21 mouse cellular contexts compared by ENCODE assay signal in genomic region chr4:145322211-145322610, GRCm38 (mm10). TPM values are rescaled to one million over a fixed set of nuclear protein-coding genes. Genes with fewer than 3 reads are reported as not detected.
A peak's percentile ranks its signal among the peaks of the same experiment; 100 is the strongest.
DNase-seq lines count a peak whose midpoint lies in the region; ATAC-seq lines count a peak whose summit lies in the region.
"Had no signal": no experiment of that assay in that cellular context is flagged by ENCODE, and none has a peak within 500 bp of the region (broad histone marks: within the 10 kb centered on the region; RNA-seq: fewer than 3 reads in every experiment).

No protein-coding gene starts in this region.

- DNase-seq in adrenal gland, adult (ENCODE audit: inconsistent age in 2 of 2, low spot score in 1 of 2) = peak; percentile 35 to 73
- no peak for DNase-seq in adrenal gland, postnatal 4 days (ENCODE audit: low spot score in 2 of 2)
- DNase-seq in heart, adult 11 months = peak; percentile 70
- no peak for DNase-seq in heart, postnatal 25 days (ENCODE audit: low spot score)
- peak; percentile 37 for DNase-seq in 3T3-L1 (ENCODE audit: low read depth, low spot score)
- no peak for DNase-seq in spleen, postnatal 36 days (ENCODE audit: low spot score in 2 of 2)
- DNase-seq in kidney, postnatal 36 days = no peak
- DNase-seq: adrenal gland, postnatal 10 days; adrenal gland, postnatal 25 days; B cell, adult 2 months; cerebellum, adult 11-12 months; cerebellum, adult 2 months; cerebellum, adult 9-10 months; cerebellum, postnatal 10 days; cerebellum, postnatal 25 days had no signal

- intact Hi-C loops in heart, postnatal 25 days (cut with DNase I) = no loop called here

- peak; percentile 43 to 73; a peak in 3 of 4 replicates for ATAC-seq in hematopoietic stem cell, adult 5-6 weeks (replicated peaks in 1 of 2; ENCODE audit: insufficient read depth in 1 of 2, low FRiP score in 2 of 2, low TSS enrichment in 1 of 2, low read depth in 1 of 2, poor library complexity in 2 of 2, severe bottlenecking in 2 of 2)
- ATAC-seq: activated CD4-positive, CD25-positive, alpha-beta regulatory T cell, adult 4 months; CD4-positive, CD25-positive, alpha-beta regulatory T cell, adult 4 months; forebrain, embryonic 13.5 days; forebrain, embryonic 16.5 days; Patski had no signal

RNA-seq across cellular contexts. Expression of gene Tnfrsf8, which starts 7.2 kb away (rescaled TPM):
- under 1 TPM; 0.22 to 0.34 TPM for total RNA-seq in adrenal gland, postnatal 4 days (2021)
- total RNA-seq in heart, postnatal 25 days (2021) = under 1 TPM in 1 of 2 experiments, not detected in 1; 0.08 TPM
- 0.25 TPM in 1 of 2 replicates, not detected in the other for total RNA-seq in hematopoietic stem cell, adult 5-6 weeks (2017)

Comparison
In these comparisons a context has a peak if more than half of its experiments do, and no peak if none do; other contexts are left out.
1. DNase-seq: peak in adrenal gland, adult (2 of 2), heart, adult 11 months (single experiment) and 3T3-L1 (single experiment); none in adrenal gland, postnatal 4 days (0 of 2), heart, postnatal 25 days (single experiment), spleen, postnatal 36 days (0 of 2) and kidney, postnatal 36 days (0 of 2).